Mouse (Mus musculus) cortical plate, adult 2 months (tissue): ENCODE measurements around the gene Slc1a2.

Source experiments
- CTCF ChIP-seq: fragments of 200-500 bp; IDR thresholded peaks from 2 replicates; pipeline ENCODE4 v1.5.1; 2011; ENCODE audit warnings: mild to moderate bottlenecking, control low read depth, low read length; ENCODE audit not compliant: insufficient read depth; ENCODE audit errors: extremely low read depth
- POLR2A ChIP-seq: fragments of 200-500 bp; IDR thresholded peaks from 2 replicates; pipeline ENCODE4 v1.6.1; 2011; ENCODE audit warnings: mild to moderate bottlenecking, low read length, control low read depth; ENCODE audit not compliant: insufficient read depth; ENCODE audit errors: extremely low read depth

- TF ChIP-seq CTCF, result no peak
- TF ChIP-seq POLR2A, result no peak
Observed at GRCm38 (mm10) chr2:102703556-102703955, 45.1 kb downstream of the Slc1a2 start.
